Mouse (Mus musculus) urinary bladder, adult 18-20 months (tissue): ENCODE measurements around the gene Zfp609.
A peak's percentile ranks its signal among the peaks of the same experiment; 100 is the strongest.
"Not testable (repeated sequence)": the region's sequence is repeated elsewhere in the genome, so short reads cannot be mapped to it uniquely, and the experiment has no call there.

Experiments
- DNase-seq, 2 experiments: peaks; one replicate each; pipeline ENCODE4 v3.0.0; 2022; ENCODE audit warnings: low spot score in 2 of 2, mixed read lengths in 2 of 2

The Zfp609 gene

GRCm38 (mm10) chr9:65718195-65718594 lies 109.2 kb downstream of the Zfp609 start:
- no peak for DNase-seq

- DNase-seq = no peak
Observed at GRCm38 (mm10) chr9:65703926-65704595, 123.3 kb downstream of the Zfp609 start.

DNA sequence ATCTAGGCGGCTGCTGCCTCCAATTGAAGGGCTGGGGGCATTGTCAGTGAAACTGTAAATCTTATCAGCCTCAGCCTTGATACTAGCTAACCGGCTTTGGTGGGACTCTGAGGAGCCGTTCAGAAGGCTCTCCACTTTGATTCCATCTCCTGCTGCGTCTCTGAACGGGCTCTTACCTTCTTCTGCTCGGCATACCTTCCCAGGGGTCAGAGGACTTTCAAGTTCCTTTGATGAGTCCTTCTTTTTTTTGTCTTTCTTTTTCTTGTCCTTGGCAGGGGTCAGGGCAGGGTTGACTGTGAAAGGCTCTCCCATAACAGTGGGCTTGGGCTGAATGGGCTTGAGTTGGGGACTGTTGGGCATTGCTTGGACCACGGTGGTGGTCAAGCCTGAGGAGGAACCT lies 124.1 kb downstream of the Zfp609 start:
- DNase-seq = no peak

GRCm38 (mm10) chr9:65702286-65702685 lies 125.1 kb downstream of the Zfp609 start:
- DNase-seq = no peak

DNA sequence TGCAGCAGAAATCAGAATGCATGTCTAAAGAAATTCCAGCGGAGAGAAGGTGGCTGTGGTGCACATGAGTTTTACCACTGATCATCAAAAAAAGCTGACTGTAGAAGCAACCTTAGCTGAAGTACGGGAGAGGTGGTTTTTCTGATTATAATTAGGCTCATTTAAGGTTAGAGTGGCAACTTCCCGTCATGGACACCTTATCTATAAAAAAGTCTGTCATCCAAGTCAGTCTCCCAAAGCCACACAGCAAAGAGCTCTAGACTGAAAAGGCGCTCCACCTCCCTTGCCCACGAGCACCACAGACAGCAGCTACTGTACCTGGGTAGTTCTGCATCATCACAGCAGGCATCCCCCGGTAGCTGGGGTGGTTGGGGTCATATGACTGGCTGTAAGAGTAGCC lies 126.9 kb downstream of the Zfp609 start:
- no peak for DNase-seq

DNA sequence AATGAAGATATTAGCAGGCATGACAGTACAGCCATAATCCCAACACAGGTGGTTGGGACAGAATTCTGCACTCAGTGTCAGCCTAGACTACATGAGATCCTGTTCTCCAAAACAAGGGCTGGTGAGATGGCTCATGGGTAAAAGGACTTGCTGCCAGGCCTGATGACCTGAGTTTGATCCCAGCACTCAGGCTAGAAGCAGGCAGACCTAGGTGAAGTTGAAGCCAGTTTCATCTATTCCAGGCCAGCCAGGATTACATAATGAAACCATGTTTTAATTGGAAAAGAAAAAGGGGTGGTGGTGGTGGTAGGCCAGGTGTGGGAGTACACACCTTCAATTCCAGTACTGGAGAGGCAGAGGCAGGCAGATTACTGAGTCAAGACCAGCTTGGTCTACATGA lies 129.4 kb downstream of the Zfp609 start:
- no peak for DNase-seq

GRCm38 (mm10) chr9:65697356-65697755 lies 130.0 kb downstream of the Zfp609 start:
- no peak for DNase-seq

DNA sequence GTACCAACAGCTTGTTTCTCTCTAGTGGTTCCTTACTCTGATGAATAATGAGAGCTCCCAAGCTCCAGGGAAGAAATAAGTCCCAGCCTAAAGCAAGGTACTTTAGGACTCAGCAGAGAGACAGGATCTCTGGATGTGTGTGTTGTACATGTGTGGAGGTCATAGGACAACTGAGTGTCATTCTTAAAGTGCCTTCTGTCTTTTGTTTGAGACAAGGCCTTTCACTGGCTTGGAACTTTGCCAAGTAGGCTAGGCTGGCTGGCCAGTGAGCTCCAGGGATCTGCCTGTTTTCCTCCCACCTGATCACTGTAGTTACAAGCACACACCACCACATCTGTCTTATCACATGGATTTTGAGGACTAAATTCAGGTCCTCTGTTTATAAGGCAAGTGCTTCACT lies 131.0 kb downstream of the Zfp609 start:
- no peak for DNase-seq

- DNase-seq = no peak
Observed at GRCm38 (mm10) chr9:65695646-65696045, 131.7 kb downstream of the Zfp609 start.

DNA sequence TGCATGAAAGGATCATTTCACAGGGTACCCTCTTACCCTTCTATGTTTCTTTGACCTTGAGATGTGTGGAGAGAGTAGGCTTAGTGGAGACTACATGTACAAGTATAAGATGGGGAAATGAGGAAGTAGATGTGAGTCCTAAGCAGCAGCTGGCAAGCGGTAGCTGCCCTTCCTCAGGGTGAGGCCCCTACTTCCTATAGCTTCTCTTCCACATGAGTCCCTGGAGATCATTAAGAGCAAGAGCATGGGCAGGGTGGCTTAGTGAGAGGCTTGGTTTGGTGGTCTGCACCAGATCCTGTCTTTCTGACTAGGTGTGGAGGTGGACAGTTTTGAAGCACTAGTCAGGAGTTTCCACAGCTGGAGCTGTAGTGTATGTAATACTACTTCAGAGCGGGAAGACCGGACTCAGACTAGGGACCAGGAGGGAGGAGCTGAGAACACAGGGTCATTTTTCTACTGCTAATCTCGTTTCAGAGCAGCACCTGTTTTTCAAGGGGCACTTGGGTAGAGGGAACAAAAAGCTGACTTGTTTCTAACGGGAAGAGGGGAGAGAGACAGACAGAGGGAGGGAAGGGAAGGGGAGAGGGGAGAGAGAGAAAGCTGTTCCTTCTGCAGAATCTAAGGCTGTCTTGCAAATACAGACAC lies 134.3 kb downstream of the Zfp609 start:
- DNase-seq = no peak

GRCm38 (mm10) chr9:65692466-65692865 lies 134.9 kb downstream of the Zfp609 start:
- no peak for DNase-seq

DNA sequence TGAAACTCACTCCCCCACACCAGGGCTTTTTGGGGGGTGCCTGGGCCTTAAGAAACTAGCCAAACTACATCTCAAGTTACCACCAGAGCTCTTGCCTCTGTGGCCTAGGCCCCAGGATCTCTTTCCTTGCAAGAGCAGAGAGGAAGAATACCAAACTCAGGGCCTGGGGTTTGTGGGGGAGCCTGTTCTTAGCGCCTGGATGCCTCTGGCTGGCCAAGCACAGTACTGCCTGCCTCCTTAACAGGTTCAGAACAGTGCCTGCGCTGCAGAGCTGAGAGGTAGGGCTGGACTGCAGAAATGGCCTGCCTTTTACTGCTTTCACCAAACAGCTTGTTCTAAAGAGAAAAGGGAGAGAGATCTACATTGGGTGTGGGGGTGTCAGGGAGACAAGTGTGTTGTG lies 137.5 kb downstream of the Zfp609 start:
- DNase-seq = not testable (repeated sequence)

- DNase-seq = no peak
Observed at GRCm38 (mm10) chr9:65684704-65685103, 142.7 kb downstream of the Zfp609 start.

GRCm38 (mm10) chr9:65682994-65683393 lies 144.4 kb downstream of the Zfp609 start:
- no peak for DNase-seq

- DNase-seq = no peak
Observed at GRCm38 (mm10) chr9:65682183-65682582, 145.2 kb downstream of the Zfp609 start.

- no peak for DNase-seq
Observed at GRCm38 (mm10) chr9:65681634-65681940, 145.8 kb downstream of the Zfp609 start.

DNA sequence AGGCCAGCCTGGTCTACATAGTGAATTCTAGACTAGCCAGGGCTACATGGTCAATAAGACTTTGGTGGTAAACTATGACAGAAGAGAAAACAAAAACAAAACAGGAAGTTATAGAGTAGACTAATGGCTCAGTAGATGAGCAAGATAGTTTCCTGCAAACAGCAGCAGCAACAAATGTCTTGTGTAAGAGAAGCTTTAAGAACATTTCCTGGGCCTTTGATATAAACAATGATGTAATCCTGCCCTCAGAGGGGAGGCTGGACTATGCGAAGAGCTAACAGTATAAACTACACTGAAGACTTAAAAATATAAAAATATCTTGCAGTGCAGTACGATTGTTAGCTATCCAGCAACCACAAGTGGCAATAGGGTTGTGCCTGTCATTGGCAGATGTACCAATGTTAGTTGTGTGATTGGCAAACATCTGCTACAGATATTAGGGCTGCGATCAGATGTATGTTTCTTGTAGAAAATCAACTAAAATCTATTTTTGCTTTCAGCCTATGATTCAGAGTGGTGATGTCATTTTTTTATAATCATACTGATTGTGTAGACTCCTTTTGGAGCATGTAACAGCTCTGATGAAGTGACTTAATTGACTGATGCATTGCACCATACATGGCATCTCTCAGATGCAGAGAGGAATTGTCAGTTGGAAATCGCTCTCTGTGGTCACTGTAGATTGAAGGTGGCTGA lies 146.3 kb downstream of the Zfp609 start:
- no peak for DNase-seq

- DNase-seq = no peak
Observed at GRCm38 (mm10) chr9:65679181-65679761, 148.1 kb downstream of the Zfp609 start.

- no peak for DNase-seq
Observed at GRCm38 (mm10) chr9:65677119-65677462, 150.3 kb downstream of the Zfp609 start.

GRCm38 (mm10) chr9:65676358-65677118 lies 150.8 kb downstream of the Zfp609 start:
- peak; percentile 96 to 97 for DNase-seq

DNA sequence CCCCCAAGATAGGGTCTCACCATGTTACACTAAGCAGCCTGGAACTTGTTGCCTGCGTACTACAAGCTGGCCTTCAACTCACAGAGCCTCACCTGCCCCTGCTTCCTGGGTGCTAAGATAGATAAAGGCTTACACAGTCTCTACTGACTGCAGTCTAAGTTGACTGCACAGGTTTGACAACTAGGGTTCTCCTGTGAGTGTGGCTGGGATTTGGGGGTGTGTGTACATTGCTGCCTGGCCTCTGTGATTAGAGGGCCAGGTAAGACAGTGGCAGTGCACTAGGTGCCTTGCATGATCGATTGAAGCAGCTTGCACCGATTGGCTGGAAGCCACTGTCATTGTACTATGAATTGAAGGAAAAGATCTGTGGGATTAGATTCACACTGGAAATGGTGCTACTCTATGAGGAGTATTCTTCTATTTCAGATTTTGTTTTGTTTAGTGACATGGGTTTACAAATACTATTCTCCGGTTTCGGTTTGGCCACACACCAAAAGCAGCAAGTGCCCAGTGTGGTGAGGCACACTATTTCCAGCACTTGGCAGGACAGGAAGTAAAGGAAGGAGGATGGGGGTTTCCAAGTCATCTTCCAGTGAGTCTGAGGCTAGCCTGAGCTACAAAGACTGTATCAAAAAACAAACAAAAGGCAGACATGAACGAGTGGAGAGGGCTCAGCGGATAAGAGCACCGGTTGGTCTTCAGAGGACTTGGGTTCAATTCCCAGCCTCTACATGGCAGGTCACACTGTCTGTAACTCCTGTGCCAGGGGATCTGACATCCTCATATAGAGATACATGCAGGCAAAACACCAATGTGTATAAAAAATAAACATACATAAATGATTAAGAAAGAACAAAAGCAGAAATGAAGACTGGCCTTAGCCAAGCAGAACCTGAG lies 151.7 kb downstream of the Zfp609 start:
- DNase-seq = no peak
